Mouse (Mus musculus): ENCODE measurements around the gene Dctn5. TPM values are rescaled to one million over a fixed set of nuclear protein-coding genes. Genes with fewer than 3 reads are reported as not detected.
A peak's percentile ranks its signal among the peaks of the same experiment; 100 is the strongest.
"Not testable (repeated sequence)": the region's sequence is repeated elsewhere in the genome, so short reads cannot be mapped to it uniquely, and the experiment has no call there.

Dctn5 gene
- 90.1 and 95.4 TPM in 2 replicates for polyA plus RNA-seq (2014; fragmentation: Nextera tagmentation; extraction: Ambion mirVana)

DNA sequence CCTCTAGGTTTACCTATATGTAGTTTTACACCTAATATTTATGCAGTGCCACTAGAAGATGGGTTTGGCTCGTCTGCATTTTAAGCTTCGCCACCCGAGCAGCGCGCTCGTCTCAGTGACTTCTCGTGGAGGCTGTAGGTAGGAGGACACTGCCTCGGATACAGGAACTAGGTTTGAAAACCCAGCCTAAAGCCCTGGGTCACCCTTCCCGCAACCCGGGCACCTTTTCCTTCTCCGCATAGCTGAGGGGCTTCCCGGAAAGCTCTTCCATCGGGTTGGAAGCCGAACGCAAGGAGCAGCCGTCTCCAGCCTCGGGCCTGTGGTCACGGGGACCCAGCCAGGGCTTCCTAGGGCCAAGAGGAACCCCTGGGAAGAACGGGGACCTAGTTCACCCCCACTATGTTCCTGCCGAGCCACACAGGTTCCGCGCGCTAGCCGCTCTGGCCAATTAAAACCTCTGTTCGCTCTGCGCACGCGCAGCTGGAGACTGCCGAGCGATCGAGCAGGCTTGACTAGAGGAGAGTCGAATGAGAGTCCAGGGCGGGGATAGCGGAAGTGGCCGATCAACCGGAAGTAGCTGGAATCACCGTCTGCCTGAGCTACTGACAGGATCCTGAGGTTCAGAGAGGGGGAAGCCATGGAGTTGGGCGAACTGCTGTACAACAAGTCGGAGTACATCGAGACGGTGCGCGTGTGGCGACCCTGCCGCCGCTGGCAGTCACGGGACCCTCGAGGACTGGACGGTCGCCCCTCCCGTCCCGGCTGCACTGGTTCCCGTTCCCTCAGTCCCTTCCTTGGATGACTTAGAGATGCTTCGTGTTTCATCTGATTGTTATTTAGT lies at the start of gene Dctn5, which contains the start of gene Palb2:
Gene Dctn5 (plus strand): TSS at position 545 of the 841 bp plus-strand sequence.
Gene Palb2 (minus strand): TSS at position 489 of the 841 bp plus-strand sequence.
- Histone ChIP-seq H3K4me1 (replicated peaks; ENCODE audit: control insufficient read depth, insufficient read depth, low read length) (peaks cover 6% of the 10 kb centered on the region; the same call in 1 of the 2 replicates), H3K9ac (ENCODE audit: low read depth, low read length) (peak within 1 kb of the TSS; percentile 95), H3K4me3 (ENCODE audit: low read depth, low read length) (peak within 1 kb of the TSS; percentile 67), H3K27me3 (replicated peaks; ENCODE audit: control insufficient read depth, insufficient read depth, low read length) (no peaks in the 10 kb centered on the region), H3K9me3 (ENCODE audit: control insufficient read depth, low read length) (no peaks in the 10 kb centered on the region), H3K36me3 (ENCODE audit: control insufficient read depth, insufficient read depth, low read length) (peaks cover 10% of the 10 kb centered on the region), H3K27ac (ENCODE audit: low read depth, low read length) (peak within 1 kb of the TSS; percentile 80), H3K4me2 (peak within 1 kb of the TSS; percentile 62)
- WGBS: under 1% methylated on average over 54 of the region's 54 CpGs
- ATAC-seq (replicated peaks; ENCODE audit: low FRiP score) (peak; percentile 98), DNase-seq (ENCODE audit: low spot score) (peak; percentile 98)

DNA sequence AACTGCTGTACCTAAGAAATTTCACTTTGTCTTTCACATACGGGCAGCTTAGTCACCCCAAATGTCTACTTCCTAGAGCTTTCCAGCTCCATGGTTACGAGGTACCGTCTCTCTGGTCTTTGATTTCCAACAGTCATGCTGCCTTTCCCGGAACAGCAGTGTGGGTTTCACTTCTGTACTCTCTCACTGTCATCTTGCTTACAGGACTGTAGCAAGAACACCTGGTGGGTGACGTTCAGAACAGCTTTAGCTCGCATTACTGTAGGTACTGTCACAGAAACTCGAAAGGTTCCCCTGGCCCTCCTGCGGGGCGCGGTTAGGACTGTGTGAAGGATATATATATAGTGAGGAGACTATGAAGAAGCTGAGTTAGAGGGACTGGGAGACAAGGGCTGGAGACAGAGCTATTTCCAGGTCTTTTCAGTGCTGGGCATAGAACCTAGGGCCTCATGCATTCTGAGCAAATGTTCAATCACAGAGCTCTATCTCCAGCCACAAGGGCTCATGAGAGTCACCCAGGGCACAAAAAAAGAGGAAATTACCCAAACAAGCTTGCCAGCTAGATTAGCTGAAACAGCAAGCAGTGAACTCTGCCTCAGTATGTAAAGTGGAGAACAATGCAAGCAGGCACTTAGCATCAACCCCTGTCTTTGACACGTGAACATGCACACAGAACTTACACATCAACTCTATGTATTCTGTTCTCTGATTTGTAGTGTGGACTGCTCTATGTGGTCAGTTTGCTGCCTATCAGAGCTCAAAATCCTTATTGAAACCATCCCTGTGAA lies 45.5 kb upstream of the Dctn5 start:
- H3K4me3 ChIP-seq (ENCODE audit: low read depth, low read length): no peak overlapping the region
- no peaks in the 10 kb centered on the region for H3K9me3 ChIP-seq (ENCODE audit: control insufficient read depth, low read length)
- 91% methylated on average over 11 of the region's 11 CpGs for WGBS
- H3K4me2 ChIP-seq: no peak overlapping the region
- H3K27ac ChIP-seq (ENCODE audit: low read depth, low read length): no peak overlapping the region
- DNase-seq (ENCODE audit: low spot score) (no peak), ATAC-seq (replicated peaks; ENCODE audit: low FRiP score) (no peak)
- H3K27me3 ChIP-seq (replicated peaks; ENCODE audit: control insufficient read depth, insufficient read depth, low read length): no peaks in the 10 kb centered on the region
- H3K36me3 ChIP-seq (ENCODE audit: control insufficient read depth, insufficient read depth, low read length): peaks cover 44% of the 10 kb centered on the region
- no peaks in the 10 kb centered on the region for H3K4me1 ChIP-seq (replicated peaks; ENCODE audit: control insufficient read depth, insufficient read depth, low read length)
- no peak overlapping the region for H3K9ac ChIP-seq (ENCODE audit: low read depth, low read length)

DNA sequence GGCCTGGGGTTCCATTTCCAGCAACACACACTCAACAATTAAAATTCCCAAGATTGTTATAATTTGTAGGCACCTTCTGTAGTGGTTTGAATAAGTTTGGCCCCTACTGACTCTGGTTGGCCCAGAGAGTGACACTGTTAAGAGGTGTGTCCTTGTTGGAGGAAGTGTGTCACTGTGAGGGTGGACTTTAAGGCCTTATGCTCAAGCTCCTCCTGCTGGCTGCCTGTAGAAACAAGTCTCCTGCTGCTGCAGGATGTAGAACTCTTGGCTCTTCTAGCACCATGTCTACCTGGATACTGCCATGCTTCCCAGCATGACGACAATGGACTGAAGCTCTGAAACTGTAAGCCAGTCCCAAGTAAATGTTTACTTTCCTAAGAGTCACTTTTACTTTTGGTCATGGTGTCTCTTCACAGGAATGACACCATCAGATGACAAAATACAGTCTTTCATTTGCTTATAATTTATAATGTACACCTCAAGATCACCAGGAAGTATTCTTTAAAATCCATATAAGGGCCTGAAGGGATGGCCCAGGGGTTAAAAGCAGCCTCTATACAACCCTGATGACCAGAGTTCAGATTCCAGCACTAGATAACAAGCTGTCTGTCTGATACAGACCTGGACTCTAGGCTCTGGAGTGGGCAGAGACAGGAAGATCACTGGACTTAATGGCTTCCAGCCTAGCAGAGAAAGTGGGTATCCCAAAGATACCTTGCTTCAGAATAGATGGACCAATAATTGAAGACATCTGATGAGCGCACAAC lies 38.1 kb upstream of the Dctn5 start:
- Histone ChIP-seq H3K9ac (ENCODE audit: low read depth, low read length) (no peak overlapping the region), H3K27ac (ENCODE audit: low read depth, low read length) (no peak overlapping the region), H3K27me3 (replicated peaks; ENCODE audit: control insufficient read depth, insufficient read depth, low read length) (no peaks in the 10 kb centered on the region), H3K4me3 (ENCODE audit: low read depth, low read length) (no peak overlapping the region), H3K36me3 (ENCODE audit: control insufficient read depth, insufficient read depth, low read length) (peaks cover 69% of the 10 kb centered on the region), H3K4me2 (no peak overlapping the region), H3K9me3 (ENCODE audit: control insufficient read depth, low read length) (no peaks in the 10 kb centered on the region), H3K4me1 (replicated peaks; ENCODE audit: control insufficient read depth, insufficient read depth, low read length) (0 out of 2 replicates have a peak, but pooled peaks cover 3% of the 10 kb centered on the region)
- ATAC-seq (replicated peaks; ENCODE audit: low FRiP score) (no peak), DNase-seq (ENCODE audit: low spot score) (no peak)
- 95% methylated on average over 2 of the region's 2 CpGs for WGBS

DNA sequence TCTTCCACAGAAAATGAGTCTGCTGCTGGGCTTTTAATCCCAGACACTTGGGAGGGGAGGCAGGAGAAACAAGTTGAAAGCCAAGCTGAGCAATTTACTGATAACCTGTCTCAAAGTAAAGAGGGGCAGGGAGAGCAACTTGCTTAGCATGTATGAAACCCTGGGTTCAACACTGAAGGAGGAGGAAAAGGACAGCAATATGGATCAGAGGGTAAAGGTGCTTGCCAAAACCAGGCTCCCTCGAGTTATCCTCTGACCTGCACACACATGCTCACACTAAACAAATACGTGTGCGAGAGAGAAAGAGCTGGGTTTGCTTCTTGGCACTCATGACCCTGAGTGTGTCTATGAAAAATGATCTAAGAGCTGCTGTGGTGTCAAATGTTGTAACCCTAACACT lies 34.8 kb upstream of the Dctn5 start:
- H3K36me3 ChIP-seq (ENCODE audit: control insufficient read depth, insufficient read depth, low read length): peaks cover 43% of the 10 kb centered on the region
- no peak overlapping the region for H3K4me2 ChIP-seq
- H3K4me1 ChIP-seq (replicated peaks; ENCODE audit: control insufficient read depth, insufficient read depth, low read length): peaks cover 14% of the 10 kb centered on the region
- DNase-seq (ENCODE audit: low spot score): no peak
- no peak for ATAC-seq (replicated peaks; ENCODE audit: low FRiP score)
- H3K9ac ChIP-seq (ENCODE audit: low read depth, low read length): no peak overlapping the region
- H3K27ac ChIP-seq (ENCODE audit: low read depth, low read length): no peak overlapping the region
- H3K27me3 ChIP-seq (replicated peaks; ENCODE audit: control insufficient read depth, insufficient read depth, low read length): no peaks in the 10 kb centered on the region
- WGBS: 90% methylated on average over 3 of the region's 3 CpGs
- H3K9me3 ChIP-seq (ENCODE audit: control insufficient read depth, low read length): no peaks in the 10 kb centered on the region
- H3K4me3 ChIP-seq (ENCODE audit: low read depth, low read length): no peak overlapping the region

DNA sequence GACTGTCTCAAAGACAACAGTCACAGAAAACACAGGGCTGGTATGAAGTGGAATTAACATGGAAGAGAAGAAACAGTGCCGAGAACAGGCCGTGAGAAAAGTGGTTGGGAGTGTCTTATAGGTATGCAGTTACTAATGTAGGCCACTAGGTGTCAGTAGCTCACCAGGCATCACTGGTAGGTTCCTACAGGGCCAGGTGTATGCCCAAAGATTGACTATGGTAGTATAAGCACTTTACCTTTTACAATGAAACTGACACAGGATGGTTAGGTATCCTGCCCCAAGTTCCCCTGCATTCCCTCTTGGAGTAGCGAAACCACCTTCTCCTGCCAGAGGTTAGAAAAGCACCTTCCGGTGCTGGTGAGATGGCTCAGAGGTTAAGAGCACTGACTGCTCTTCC lies 33.6 kb upstream of the Dctn5 start:
- H3K4me3 ChIP-seq (ENCODE audit: low read depth, low read length): no peak overlapping the region
- H3K9me3 ChIP-seq (ENCODE audit: control insufficient read depth, low read length): no peaks in the 10 kb centered on the region
- ATAC-seq (replicated peaks; ENCODE audit: low FRiP score) (no peak), DNase-seq (ENCODE audit: low spot score) (no peak)
- H3K9ac ChIP-seq (ENCODE audit: low read depth, low read length): no peak overlapping the region
- H3K36me3 ChIP-seq (ENCODE audit: control insufficient read depth, insufficient read depth, low read length): peaks cover 39% of the 10 kb centered on the region
- WGBS: 67% methylated on average over 4 of the region's 4 CpGs
- peaks cover 14% of the 10 kb centered on the region for H3K4me1 ChIP-seq (replicated peaks; ENCODE audit: control insufficient read depth, insufficient read depth, low read length)
- no peak overlapping the region for H3K27ac ChIP-seq (ENCODE audit: low read depth, low read length)
- no peaks in the 10 kb centered on the region for H3K27me3 ChIP-seq (replicated peaks; ENCODE audit: control insufficient read depth, insufficient read depth, low read length)
- H3K4me2 ChIP-seq: no peak overlapping the region

DNA sequence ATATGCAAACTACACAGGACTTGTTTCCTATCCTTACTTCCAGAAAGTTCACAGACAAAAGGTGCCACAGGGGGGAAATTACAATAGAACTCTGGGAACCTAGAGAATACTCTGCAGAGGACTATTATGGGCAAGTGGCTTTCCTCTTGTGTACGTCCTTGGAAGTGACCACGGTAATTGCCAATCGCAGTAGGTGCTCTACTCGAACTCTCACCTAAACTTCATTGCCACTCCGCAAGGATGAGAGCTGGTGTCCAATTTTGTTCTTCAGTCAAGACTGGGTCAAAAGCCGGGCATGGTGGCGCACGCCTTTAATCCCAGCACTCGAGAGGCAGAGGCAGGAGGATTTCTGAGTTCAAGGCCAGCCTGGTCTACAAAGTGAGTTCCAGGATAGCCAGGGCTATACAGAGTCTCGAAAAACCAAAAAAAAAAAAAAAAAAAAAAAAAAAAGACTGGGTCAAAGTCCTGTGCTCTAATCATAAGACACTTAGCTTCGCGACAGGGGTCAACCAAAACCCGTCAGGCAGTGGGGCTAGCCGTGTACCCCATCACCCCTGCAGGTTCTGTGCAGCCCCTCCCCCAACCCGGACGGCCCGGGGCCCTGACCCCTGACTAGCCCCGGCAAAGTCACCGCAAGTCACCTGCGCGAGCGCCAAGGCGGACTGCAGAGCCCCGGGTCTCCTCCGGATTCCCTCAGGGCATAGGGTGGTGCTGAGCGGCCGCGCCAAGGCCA lies 31.7 kb upstream of the Dctn5 start:
- WGBS: 5% methylated on average over 26 of the region's 28 CpGs
- peak; percentile 71 for ATAC-seq (replicated peaks; ENCODE audit: low FRiP score)
- Histone ChIP-seq H3K9ac (ENCODE audit: low read depth, low read length) (peak overlapping the region; percentile 81), H3K4me3 (ENCODE audit: low read depth, low read length) (peak overlapping the region; percentile 69), H3K4me2 (peak overlapping the region; percentile 91), H3K4me1 (replicated peaks; ENCODE audit: control insufficient read depth, insufficient read depth, low read length) (peaks cover 14% of the 10 kb centered on the region), H3K36me3 (ENCODE audit: control insufficient read depth, insufficient read depth, low read length) (peaks cover 20% of the 10 kb centered on the region)
- H3K27me3 ChIP-seq (replicated peaks; ENCODE audit: control insufficient read depth, insufficient read depth, low read length); H3K27ac ChIP-seq (ENCODE audit: low read depth, low read length); H3K9me3 ChIP-seq (ENCODE audit: control insufficient read depth, low read length): not testable (repeated sequence)
- peak; percentile 77 for DNase-seq (ENCODE audit: low spot score)

DNA sequence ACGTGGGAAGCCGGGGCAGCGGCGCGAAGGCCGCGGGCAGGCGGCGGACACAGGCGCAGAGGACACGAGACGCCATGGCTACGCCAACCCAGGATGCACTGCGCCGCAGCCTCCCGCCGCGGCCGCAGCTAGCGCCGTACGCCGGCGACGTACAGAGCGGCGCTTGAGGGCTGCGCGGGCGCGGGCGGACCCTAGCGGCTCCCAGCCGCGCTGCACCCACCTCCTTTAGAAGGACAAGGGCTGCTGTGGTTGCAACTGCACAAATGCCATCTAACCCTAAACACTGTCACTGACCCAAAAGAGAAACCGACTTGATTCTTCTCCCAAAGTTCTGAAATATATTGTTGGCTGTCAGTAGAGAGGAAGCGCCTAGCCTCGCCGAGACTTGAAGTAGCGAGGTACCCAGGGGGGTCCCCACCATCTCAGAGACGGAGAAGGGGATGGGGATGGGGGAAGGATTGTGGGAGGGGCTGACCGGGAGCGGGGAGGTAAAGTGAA lies 31.0 kb upstream of the Dctn5 start, which contains the start of gene Ndufab1:
Gene Ndufab1 (minus strand): TSS at position 140 of the 498 bp plus-strand sequence.
- Histone ChIP-seq H3K4me1 (replicated peaks; ENCODE audit: control insufficient read depth, insufficient read depth, low read length) (peaks cover 14% of the 10 kb centered on the region), H3K4me2 (peak within 1 kb of the TSS; percentile 91), H3K27ac (ENCODE audit: low read depth, low read length) (no peak within 1 kb of the TSS; the same call in 1 of the 2 replicates), H3K9me3 (ENCODE audit: control insufficient read depth, low read length) (no peaks in the 10 kb centered on the region), H3K9ac (ENCODE audit: low read depth, low read length) (peak within 1 kb of the TSS; percentile 81), H3K36me3 (ENCODE audit: control insufficient read depth, insufficient read depth, low read length) (peaks cover 16% of the 10 kb centered on the region), H3K27me3 (replicated peaks; ENCODE audit: control insufficient read depth, insufficient read depth, low read length) (no peaks in the 10 kb centered on the region), H3K4me3 (ENCODE audit: low read depth, low read length) (peak within 1 kb of the TSS; percentile 69)
- WGBS: 0% methylated on average over 35 of the region's 43 CpGs
- ATAC-seq (replicated peaks; ENCODE audit: low FRiP score) (peak; percentile 99), DNase-seq (ENCODE audit: low spot score) (peak; percentile 79)

All from liver, embryonic 11.5 days (tissue).